Mouse (Mus musculus) lung, adult 2 months (tissue): ENCODE measurements around the gene Epha4.

Experiments
- CTCF ChIP-seq: fragments of 200-500 bp; IDR thresholded peaks from 2 replicates; pipeline ENCODE4 v1.5.1; 2011; ENCODE audit warnings: mild to moderate bottlenecking, low read length, control low read depth; ENCODE audit not compliant: insufficient read depth
- POLR2A ChIP-seq: fragments of 200-500 bp; IDR thresholded peaks from 2 replicates; pipeline ENCODE4 v1.6.1; 2011; ENCODE audit warnings: low read depth, mild to moderate bottlenecking, control low read depth, low read length, borderline replicate concordance; ENCODE audit errors: extremely low read depth

DNA sequence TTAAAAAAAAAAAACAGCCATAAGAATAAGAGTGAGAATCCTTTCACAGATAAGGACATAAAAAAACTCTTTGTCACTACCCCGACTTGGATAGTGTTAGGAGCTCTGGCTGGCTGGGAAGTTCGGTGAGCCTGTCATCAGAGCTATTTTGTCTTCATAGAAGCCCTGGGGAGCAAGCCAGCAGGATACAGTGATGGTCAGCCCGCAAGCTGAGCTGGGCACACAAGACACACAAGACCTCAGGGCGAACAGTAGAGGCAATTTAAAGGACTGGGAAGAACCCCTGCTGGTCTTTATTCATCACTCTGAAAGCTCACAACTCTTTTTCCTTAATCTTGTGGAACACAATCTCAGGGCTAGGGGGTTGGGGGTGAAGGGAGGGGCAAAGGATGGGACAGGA lies 73.5 kb downstream of the Epha4 start:
- TF ChIP-seq CTCF (no peak), POLR2A (no peak)
